Mouse (Mus musculus) neural tube, embryonic 13.5 days (tissue): ENCODE data around the gene Erap1. TPM values are rescaled to one million over a fixed set of nuclear protein-coding genes. Genes with fewer than 3 reads are reported as not detected.

Experiments used
- ATAC-seq: fragments of 200-750 bp; cut with Nextera tagmentation; 2 replicates; pipeline ENCODE4 v1.8.0; 2017; ENCODE audit warnings: low read depth, mild to moderate bottlenecking, moderate TSS enrichment, moderate library complexity
- H3K27ac ChIP-seq: fragments of 300-500 bp; sonication (generic); replicated peaks from 2 replicates; pipeline ENCODE4 v1.5.1; 2015; ENCODE audit warnings: moderate library complexity, mild to moderate bottlenecking, inconsistent platforms
- H3K27me3 ChIP-seq: fragments of 300-500 bp; sonication (generic); 2 replicates; pipeline ENCODE4 v1.6.1; 2015; ENCODE audit warnings: mild to moderate bottlenecking, inconsistent platforms
- H3K36me3 ChIP-seq: fragments of 300-500 bp; sonication (generic); 2 replicates; pipeline ENCODE4 v1.6.1; 2015; ENCODE audit warnings: mild to moderate bottlenecking, inconsistent platforms
- H3K4me1 ChIP-seq: fragments of 300-500 bp; sonication (generic); replicated peaks from 2 replicates; pipeline ENCODE4 v1.6.1; 2015; ENCODE audit warnings: inconsistent platforms
- H3K4me2 ChIP-seq: fragments of 300-500 bp; sonication (generic); 2 replicates; pipeline ENCODE4 v1.6.1; 2015; ENCODE audit warnings: inconsistent platforms, mild to moderate bottlenecking, moderate library complexity
- H3K4me3 ChIP-seq: fragments of 300-500 bp; sonication (generic); 2 replicates; pipeline ENCODE4 v1.5.1; 2015; ENCODE audit warnings: mild to moderate bottlenecking, inconsistent platforms
- H3K9ac ChIP-seq: fragments of 300-500 bp; sonication (generic); 2 replicates; pipeline ENCODE4 v1.6.1; 2015; ENCODE audit warnings: moderate library complexity, mild to moderate bottlenecking, inconsistent platforms
- H3K9me3 ChIP-seq: fragments of 300-500 bp; sonication (generic); 2 replicates; pipeline ENCODE4 v1.6.1; 2016; ENCODE audit warnings: inconsistent platforms
- WGBS: fragments of 180-500 bp; shearing (Covaris S2); methylation state at CpG from one replicate; pipeline ENCODE4 v1.1.7; 2015; 5-methylcytosine and 5-hydroxymethylcytosine counted together
- polyA plus RNA-seq: library from polyadenylated mRNA; unstranded; fragments of >200 nt; fragmentation: Nextera tagmentation; extraction: Ambion mirVana; gene quantifications from 2 replicates; pipeline ENCODE4 v1.2.1, GENCODE M21; 2015

Gene Erap1
- polyA plus RNA-seq, 1 experiment from 2014 or later, result 4.8 TPM

DNA sequence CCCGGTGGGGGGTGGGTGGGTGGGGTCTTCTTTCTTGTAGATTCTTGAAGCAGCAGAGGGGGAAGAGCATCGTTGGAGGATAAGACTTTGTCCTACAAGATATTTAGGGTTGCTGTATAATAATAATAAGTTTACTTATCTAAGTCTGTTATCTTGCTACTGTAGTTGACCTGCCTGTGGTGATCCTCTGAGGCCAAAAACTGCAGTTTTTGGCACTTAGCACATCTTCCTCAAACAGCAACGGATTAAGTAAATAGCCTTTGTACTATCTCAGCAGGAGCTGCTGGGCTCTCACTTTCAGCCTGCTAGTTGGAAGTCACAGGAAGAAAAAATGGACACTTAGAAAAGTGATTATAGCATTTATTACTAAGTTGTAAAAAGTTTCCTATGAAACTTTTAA, 56.9 kb downstream of the Erap1 start:
- Histone ChIP-seq H3K27ac (no peak overlapping the region), H3K4me2 (no peak overlapping the region), H3K4me3 (no peak overlapping the region), H3K9ac (no peak overlapping the region), H3K27me3 (no peaks in the 10 kb centered on the region), H3K36me3 (no peaks in the 10 kb centered on the region), H3K9me3 (no peaks in the 10 kb centered on the region), H3K4me1 (no peaks in the 10 kb centered on the region)
- WGBS, result 37% methylated on average over 3 of the region's 3 CpGs
- no peak for ATAC-seq

DNA sequence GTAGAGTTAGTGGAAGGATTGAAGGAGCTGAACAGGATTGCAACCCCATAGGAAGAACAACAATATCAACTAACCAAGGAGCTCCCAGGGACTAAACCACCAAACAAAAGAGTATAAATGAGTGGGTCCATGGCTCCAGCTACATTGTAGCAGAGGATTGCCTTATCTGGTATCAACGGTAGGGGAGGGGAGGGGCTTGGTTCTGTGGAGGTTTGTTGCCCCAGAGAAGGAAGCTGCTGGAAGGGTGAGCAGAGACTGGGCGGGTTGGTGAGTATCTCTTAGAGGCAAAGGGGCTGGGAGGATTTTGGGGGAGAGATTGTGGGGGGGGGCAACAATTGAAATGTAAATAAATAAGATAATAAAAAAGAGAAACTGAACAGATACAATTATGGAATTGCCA, 79.6 kb downstream of the Erap1 start:
- no peak overlapping the region for H3K9ac ChIP-seq
- no peaks in the 10 kb centered on the region for H3K27me3 ChIP-seq
- no peak overlapping the region for H3K4me3 ChIP-seq
- H3K4me2 ChIP-seq, result no peak overlapping the region
- 0 out of 2 replicates have a peak, but pooled peaks cover 6% of the 10 kb centered on the region for H3K36me3 ChIP-seq
- no peak overlapping the region for H3K27ac ChIP-seq
- WGBS, result 87% methylated on average over 2 of the region's 2 CpGs
- no peaks in the 10 kb centered on the region for H3K9me3 ChIP-seq
- no peaks in the 10 kb centered on the region for H3K4me1 ChIP-seq
- ATAC-seq, result no peak

GRCm38 (mm10) chr13:74733726-74734125, 94.4 kb downstream of the Erap1 start:
- Histone ChIP-seq H3K4me3 (no peak overlapping the region), H3K27me3 (no peaks in the 10 kb centered on the region), H3K4me2 (no peak overlapping the region), H3K27ac (no peak overlapping the region), H3K36me3 (0 out of 2 replicates have a peak, but pooled peaks cover 3% of the 10 kb centered on the region), H3K9me3 (no peaks in the 10 kb centered on the region), H3K4me1 (no peaks in the 10 kb centered on the region), H3K9ac (no peak overlapping the region)
- ATAC-seq, result no peak
- WGBS, result 93% methylated on average over 4 of the region's 4 CpGs

DNA sequence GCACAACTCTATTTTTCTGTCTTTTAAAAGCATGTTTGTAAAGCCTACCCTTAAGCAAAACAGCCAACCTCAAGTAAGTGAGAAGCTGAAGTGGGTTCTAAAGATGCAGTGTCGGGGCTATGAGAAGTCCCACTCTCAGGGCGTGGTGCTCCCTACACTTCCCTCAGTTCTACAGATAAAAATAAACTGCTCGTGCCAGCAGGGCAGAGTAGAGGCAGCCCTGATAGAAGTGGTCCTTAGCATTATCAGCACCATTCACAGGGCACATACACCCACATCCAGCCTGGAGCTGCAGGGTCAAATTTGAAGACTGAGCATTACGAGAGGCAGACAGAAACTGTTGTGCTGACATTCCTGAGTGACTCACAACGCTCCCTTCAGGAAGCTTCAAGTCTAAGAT, 96.5 kb downstream of the Erap1 start:
- Histone ChIP-seq H3K9me3 (no peaks in the 10 kb centered on the region), H3K27me3 (no peaks in the 10 kb centered on the region), H3K27ac (no peak overlapping the region), H3K4me1 (no peaks in the 10 kb centered on the region), H3K4me2 (no peak overlapping the region), H3K4me3 (no peak overlapping the region), H3K9ac (no peak overlapping the region), H3K36me3 (no peaks in the 10 kb centered on the region)
- 88% methylated on average over 5 of the region's 5 CpGs for WGBS
- ATAC-seq, result no peak

- no peak overlapping the region for H3K4me3 ChIP-seq
- H3K36me3 ChIP-seq, result no peaks in the 10 kb centered on the region
- no peak overlapping the region for H3K4me2 ChIP-seq
- no peaks in the 10 kb centered on the region for H3K4me1 ChIP-seq
- no peak overlapping the region for H3K9ac ChIP-seq
- no peaks in the 10 kb centered on the region for H3K9me3 ChIP-seq
- WGBS, result 93% methylated on average over 2 of the region's 2 CpGs
- no peak for ATAC-seq
- H3K27me3 ChIP-seq, result no peaks in the 10 kb centered on the region
- H3K27ac ChIP-seq, result no peak overlapping the region
Observed at GRCm38 (mm10) chr13:74736396-74736795, 97.0 kb downstream of the Erap1 start.

Other genes with a start within 250 kb of the Erap1 start
- gene Zfp72, start 248.7 kb upstream of the Erap1 start, polyA plus RNA-seq, result 5.8 and 6.2 TPM in 2 replicates
- gene Ftl1-ps1, start 239.9 kb upstream of the Erap1 start, polyA plus RNA-seq, result 113 and 154 TPM in 2 replicates
- gene Zfp825, start 145.6 kb upstream of the Erap1 start, polyA plus RNA-seq, result 17.6 and 23.7 TPM in 2 replicates
- gene Cast, start 169.2 kb downstream of the Erap1 start, polyA plus RNA-seq, result 12.7 and 14.0 TPM in 2 replicates